Mouse (Mus musculus): ENCODE results near the gene Clip4. TPM values are rescaled to one million over a fixed set of nuclear protein-coding genes. Genes with fewer than 3 reads are reported as not detected.

The Clip4 gene
- polyA plus RNA-seq, 1 experiment from 2014 or later: 6.3 TPM

GRCm38 (mm10) chr17:71803876-71804275, 35.6 kb downstream of the Clip4 start:
- no peaks in the 10 kb centered on the region for H3K9me3 ChIP-seq (ENCODE audit: control insufficient read depth, low read length)
- no peaks in the 10 kb centered on the region for H3K27me3 ChIP-seq (ENCODE audit: control insufficient read depth, insufficient read depth, low read length)
- no peak overlapping the region for H3K4me3 ChIP-seq (ENCODE audit: low read depth, low read length)
- no peak overlapping the region for H3K4me2 ChIP-seq (replicated peaks; ENCODE audit: low read depth, low read length)
- ATAC-seq (ENCODE audit: low FRiP score): no peak
- no peaks in the 10 kb centered on the region for H3K4me1 ChIP-seq (replicated peaks; ENCODE audit: control insufficient read depth, insufficient read depth, low read length)
- no peaks in the 10 kb centered on the region for H3K36me3 ChIP-seq (ENCODE audit: control insufficient read depth, insufficient read depth, low read length)
- WGBS: 99% methylated on average over 4 of the region's 4 CpGs
- no peak overlapping the region for H3K27ac ChIP-seq (ENCODE audit: low read depth, low read length)
- DNase-seq (ENCODE audit: low spot score): no peak
- no peak overlapping the region for H3K9ac ChIP-seq (ENCODE audit: low read depth, low read length)

GRCm38 (mm10) chr17:71811070-71811469, 42.8 kb downstream of the Clip4 start:
- H3K27ac ChIP-seq (ENCODE audit: low read depth, low read length): no peak overlapping the region
- H3K9ac ChIP-seq (ENCODE audit: low read depth, low read length): no peak overlapping the region
- no peaks in the 10 kb centered on the region for H3K27me3 ChIP-seq (ENCODE audit: control insufficient read depth, insufficient read depth, low read length)
- no peak overlapping the region for H3K4me2 ChIP-seq (replicated peaks; ENCODE audit: low read depth, low read length)
- H3K36me3 ChIP-seq (ENCODE audit: control insufficient read depth, insufficient read depth, low read length): no peaks in the 10 kb centered on the region; the same call in 1 of the 2 replicates
- no peak overlapping the region for H3K4me3 ChIP-seq (ENCODE audit: low read depth, low read length)
- 82% methylated on average over 8 of the region's 8 CpGs for WGBS
- no peaks in the 10 kb centered on the region for H3K4me1 ChIP-seq (replicated peaks; ENCODE audit: control insufficient read depth, insufficient read depth, low read length)
- ATAC-seq (ENCODE audit: low FRiP score) (no peak), DNase-seq (ENCODE audit: low spot score) (no peak)
- no peaks in the 10 kb centered on the region for H3K9me3 ChIP-seq (ENCODE audit: control insufficient read depth, low read length)

GRCm38 (mm10) chr17:71816136-71816864, 48.0 kb downstream of the Clip4 start:
- no peaks in the 10 kb centered on the region for H3K4me1 ChIP-seq (replicated peaks; ENCODE audit: control insufficient read depth, insufficient read depth, low read length)
- DNase-seq (ENCODE audit: low spot score): no peak
- H3K27ac ChIP-seq (ENCODE audit: low read depth, low read length): no peak overlapping the region
- WGBS: 86% methylated on average over 8 of the region's 8 CpGs
- H3K36me3 ChIP-seq (ENCODE audit: control insufficient read depth, insufficient read depth, low read length): no peaks in the 10 kb centered on the region; the same call in 1 of the 2 replicates
- H3K4me2 ChIP-seq (replicated peaks; ENCODE audit: low read depth, low read length): no peak overlapping the region
- no peak for ATAC-seq (ENCODE audit: low FRiP score)
- no peak overlapping the region for H3K4me3 ChIP-seq (ENCODE audit: low read depth, low read length)
- no peaks in the 10 kb centered on the region for H3K9me3 ChIP-seq (ENCODE audit: control insufficient read depth, low read length)
- no peaks in the 10 kb centered on the region for H3K27me3 ChIP-seq (ENCODE audit: control insufficient read depth, insufficient read depth, low read length)
- H3K9ac ChIP-seq (ENCODE audit: low read depth, low read length): no peak overlapping the region

- ATAC-seq (ENCODE audit: low FRiP score): no peak
- WGBS: 90% methylated on average over 8 of the region's 8 CpGs
- Histone ChIP-seq H3K9me3 (ENCODE audit: control insufficient read depth, low read length) (no peaks in the 10 kb centered on the region), H3K27me3 (ENCODE audit: control insufficient read depth, insufficient read depth, low read length) (no peaks in the 10 kb centered on the region), H3K4me3 (ENCODE audit: low read depth, low read length) (no peak overlapping the region), H3K9ac (ENCODE audit: low read depth, low read length) (no peak overlapping the region), H3K4me2 (replicated peaks; ENCODE audit: low read depth, low read length) (no peak overlapping the region), H3K27ac (ENCODE audit: low read depth, low read length) (no peak overlapping the region), H3K36me3 (ENCODE audit: control insufficient read depth, insufficient read depth, low read length) (no peaks in the 10 kb centered on the region), H3K4me1 (replicated peaks; ENCODE audit: control insufficient read depth, insufficient read depth, low read length) (no peaks in the 10 kb centered on the region)
- DNase-seq (ENCODE audit: low spot score): no peak
Observed at GRCm38 (mm10) chr17:71823622-71824306, 55.5 kb downstream of the Clip4 start.

GRCm38 (mm10) chr17:71826603-71827002, 58.3 kb downstream of the Clip4 start:
- no peaks in the 10 kb centered on the region for H3K36me3 ChIP-seq (ENCODE audit: control insufficient read depth, insufficient read depth, low read length)
- ATAC-seq (ENCODE audit: low FRiP score) (no peak), DNase-seq (ENCODE audit: low spot score) (no peak)
- H3K27ac ChIP-seq (ENCODE audit: low read depth, low read length): no peak overlapping the region
- WGBS: 81% methylated on average over 3 of the region's 3 CpGs
- no peaks in the 10 kb centered on the region for H3K27me3 ChIP-seq (ENCODE audit: control insufficient read depth, insufficient read depth, low read length)
- H3K9me3 ChIP-seq (ENCODE audit: control insufficient read depth, low read length): no peaks in the 10 kb centered on the region
- H3K9ac ChIP-seq (ENCODE audit: low read depth, low read length): no peak overlapping the region
- H3K4me2 ChIP-seq (replicated peaks; ENCODE audit: low read depth, low read length): no peak overlapping the region
- no peak overlapping the region for H3K4me3 ChIP-seq (ENCODE audit: low read depth, low read length)
- H3K4me1 ChIP-seq (replicated peaks; ENCODE audit: control insufficient read depth, insufficient read depth, low read length): no peaks in the 10 kb centered on the region

GRCm38 (mm10) chr17:71827627-71828026, 59.4 kb downstream of the Clip4 start:
- no peaks in the 10 kb centered on the region for H3K27me3 ChIP-seq (ENCODE audit: control insufficient read depth, insufficient read depth, low read length)
- H3K4me3 ChIP-seq (ENCODE audit: low read depth, low read length): no peak overlapping the region
- 74% methylated on average over 8 of the region's 8 CpGs for WGBS
- H3K36me3 ChIP-seq (ENCODE audit: control insufficient read depth, insufficient read depth, low read length): no peaks in the 10 kb centered on the region
- no peak overlapping the region for H3K9ac ChIP-seq (ENCODE audit: low read depth, low read length)
- no peaks in the 10 kb centered on the region for H3K4me1 ChIP-seq (replicated peaks; ENCODE audit: control insufficient read depth, insufficient read depth, low read length)
- ATAC-seq (ENCODE audit: low FRiP score) (no peak), DNase-seq (ENCODE audit: low spot score) (no peak)
- no peak overlapping the region for H3K4me2 ChIP-seq (replicated peaks; ENCODE audit: low read depth, low read length)
- no peak overlapping the region for H3K27ac ChIP-seq (ENCODE audit: low read depth, low read length)
- H3K9me3 ChIP-seq (ENCODE audit: control insufficient read depth, low read length): no peaks in the 10 kb centered on the region

- Histone ChIP-seq H3K27ac (ENCODE audit: low read depth, low read length) (no peak overlapping the region), H3K4me2 (replicated peaks; ENCODE audit: low read depth, low read length) (no peak overlapping the region), H3K36me3 (ENCODE audit: control insufficient read depth, insufficient read depth, low read length) (no peaks in the 10 kb centered on the region), H3K9ac (ENCODE audit: low read depth, low read length) (no peak overlapping the region), H3K9me3 (ENCODE audit: control insufficient read depth, low read length) (no peaks in the 10 kb centered on the region), H3K4me1 (replicated peaks; ENCODE audit: control insufficient read depth, insufficient read depth, low read length) (no peaks in the 10 kb centered on the region), H3K4me3 (ENCODE audit: low read depth, low read length) (no peak overlapping the region), H3K27me3 (ENCODE audit: control insufficient read depth, insufficient read depth, low read length) (no peaks in the 10 kb centered on the region)
- ATAC-seq (ENCODE audit: low FRiP score): no peak
- whole genome bisulfite sequencing: 59% methylated on average over 12 of the region's 12 CpGs
- DNase-seq (ENCODE audit: low spot score): no peak
Observed at GRCm38 (mm10) chr17:71828647-71829414, 60.6 kb downstream of the Clip4 start.

- WGBS: 87% methylated on average over 3 of the region's 3 CpGs
- Histone ChIP-seq H3K36me3 (ENCODE audit: control insufficient read depth, insufficient read depth, low read length) (no peaks in the 10 kb centered on the region), H3K27me3 (ENCODE audit: control insufficient read depth, insufficient read depth, low read length) (no peaks in the 10 kb centered on the region), H3K4me3 (ENCODE audit: low read depth, low read length) (no peak overlapping the region), H3K4me2 (replicated peaks; ENCODE audit: low read depth, low read length) (no peak overlapping the region), H3K9ac (ENCODE audit: low read depth, low read length) (no peak overlapping the region), H3K9me3 (ENCODE audit: control insufficient read depth, low read length) (no peaks in the 10 kb centered on the region), H3K27ac (ENCODE audit: low read depth, low read length) (no peak overlapping the region), H3K4me1 (replicated peaks; ENCODE audit: control insufficient read depth, insufficient read depth, low read length) (no peaks in the 10 kb centered on the region)
- ATAC-seq (ENCODE audit: low FRiP score): no peak
- DNase-seq (ENCODE audit: low spot score): no peak
Observed at GRCm38 (mm10) chr17:71831960-71832359, 63.7 kb downstream of the Clip4 start.

All from hindbrain, embryonic 11.5 days (tissue).